ENCODE assay signal across 1 mouse cellular context in the genomic region with DNA sequence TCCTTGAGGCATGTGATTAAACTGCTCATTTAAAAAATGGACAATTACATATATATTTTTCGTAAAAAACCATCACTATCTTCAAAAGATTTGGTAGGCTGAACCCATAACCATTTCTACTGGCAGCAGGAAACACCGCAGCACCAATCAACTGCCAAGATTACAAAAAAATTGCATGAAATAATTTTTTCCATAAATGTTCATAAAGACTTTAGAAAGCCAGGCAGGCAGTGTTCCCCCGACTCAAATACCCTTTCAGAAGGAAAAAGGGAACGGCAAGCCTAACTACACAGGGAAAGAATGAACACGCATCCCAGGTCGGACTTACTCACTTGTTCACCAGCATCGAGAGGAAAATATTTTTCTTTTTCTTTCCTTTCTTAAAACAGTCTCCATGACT.
TF ChIP-seq lines count a peak whose summit lies in the region.

No protein-coding gene starts in this region.

TF ChIP-seq in CH12.LX, 34 proteins besides CTCF, POLR2A, EP300 and RAD21:
- TF ChIP-seq IRF4 (IDR thresholded peaks at IDR 0.05; ENCODE audit: low read depth, low read length) (no peak), HCFC1 (IDR thresholded peaks at IDR 0.05; ENCODE audit: low read depth, low read length) (no peak), CHD2 (IDR thresholded peaks at IDR 0.05; ENCODE audit: low read length) (0 out of 2 replicates have a peak, but pooled peaks have one; percentile 17), MAX (IDR thresholded peaks at IDR 0.05; ENCODE audit: low read length) (0 out of 2 replicates have a peak, but pooled peaks have one; percentile 16), ZNF384 (IDR thresholded peaks at IDR 0.05; ENCODE audit: low read depth, low read length) (0 out of 2 replicates have a peak, but pooled peaks have one; percentile 27)
